Mouse (Mus musculus): ENCODE results near the gene Hpn. TPM values are rescaled to one million over a fixed set of nuclear protein-coding genes. Genes with fewer than 3 reads are reported as not detected.

Hpn gene
- 0.21 TPM in 1 of 2 replicates, not detected in the other for polyA plus RNA-seq (2015; fragmentation: Nextera tagmentation; extraction: Ambion mirVana)

DNA sequence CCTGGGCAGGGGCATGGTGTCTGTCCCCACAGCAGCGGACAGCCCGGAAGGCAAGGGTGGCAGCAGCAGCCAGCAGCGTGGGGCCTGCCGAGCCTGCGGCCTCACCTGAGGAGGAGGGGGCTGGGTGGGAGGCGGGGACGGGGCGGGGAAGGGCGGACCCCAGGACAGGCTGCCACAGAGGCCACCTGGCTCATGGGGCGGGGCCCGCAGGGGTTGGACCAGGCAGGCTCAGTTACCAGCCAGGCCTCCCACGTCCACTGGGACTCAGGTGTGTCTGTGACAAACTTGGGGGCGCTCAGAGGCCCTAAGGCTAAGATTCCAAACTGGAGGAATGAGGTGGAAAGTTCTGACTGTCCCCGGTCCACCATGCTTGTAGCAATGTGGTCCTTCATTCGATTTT is at the start of gene Hpn:
Hpn (minus strand) TSS at position 109 of the 400 bp plus-strand sequence.
- ATAC-seq, result no peak
- H3K9me3 ChIP-seq (replicated peaks; ENCODE audit: control insufficient read depth, low read length, poor library complexity, severe bottlenecking), result no peaks in the 10 kb centered on the region
- WGBS, result 20% methylated on average over 15 of the region's 15 CpGs
- no peak within 1 kb of the TSS for H3K4me2 ChIP-seq (ENCODE audit: low read length)
- no peaks in the 10 kb centered on the region for H3K36me3 ChIP-seq (ENCODE audit: control insufficient read depth, insufficient read depth, low read length)
- no peaks in the 10 kb centered on the region for H3K27me3 ChIP-seq (ENCODE audit: control insufficient read depth, insufficient read depth, low read depth, low read length)
- H3K4me1 ChIP-seq (ENCODE audit: control insufficient read depth, insufficient read depth, low read length), result no peaks in the 10 kb centered on the region
- H3K27ac ChIP-seq (ENCODE audit: low read length), result no peak within 1 kb of the TSS
- H3K4me3 ChIP-seq (ENCODE audit: low read depth, low read length), result no peak within 1 kb of the TSS
- H3K9ac ChIP-seq (ENCODE audit: low read depth, low read length), result no peak within 1 kb of the TSS

DNA sequence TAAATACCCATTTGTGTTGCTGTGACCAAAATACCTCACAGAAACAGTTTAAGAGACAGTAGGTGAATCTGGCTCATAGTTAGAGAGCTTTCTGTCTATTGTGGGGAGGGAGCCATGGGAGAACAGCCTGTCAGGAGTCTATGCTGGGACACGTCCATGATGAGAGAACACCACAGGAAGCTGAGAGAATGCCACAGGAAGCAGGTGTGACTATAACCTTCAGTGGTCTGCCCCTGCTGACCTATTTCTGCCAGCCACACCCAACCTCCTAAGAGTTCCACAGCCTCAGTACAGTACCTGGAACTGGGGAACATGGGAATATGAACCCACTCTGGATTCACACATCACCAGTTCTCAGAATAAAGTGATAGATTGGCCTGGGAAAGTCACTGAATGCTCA is 49.7 kb upstream of the Hpn start:
- H3K9ac ChIP-seq (ENCODE audit: low read depth, low read length), result no peak overlapping the region
- WGBS, result 72% methylated on average over 1 of the region's 1 CpGs
- H3K27me3 ChIP-seq (ENCODE audit: control insufficient read depth, insufficient read depth, low read depth, low read length), result no peaks in the 10 kb centered on the region
- H3K27ac ChIP-seq (ENCODE audit: low read length), result no peak overlapping the region
- no peaks in the 10 kb centered on the region for H3K36me3 ChIP-seq (ENCODE audit: control insufficient read depth, insufficient read depth, low read length)
- no peak for ATAC-seq
- no peaks in the 10 kb centered on the region for H3K9me3 ChIP-seq (replicated peaks; ENCODE audit: control insufficient read depth, low read length, poor library complexity, severe bottlenecking)
- no peak overlapping the region for H3K4me2 ChIP-seq (ENCODE audit: low read length)
- no peaks in the 10 kb centered on the region for H3K4me1 ChIP-seq (ENCODE audit: control insufficient read depth, insufficient read depth, low read length)
- no peak overlapping the region for H3K4me3 ChIP-seq (ENCODE audit: low read depth, low read length)

DNA sequence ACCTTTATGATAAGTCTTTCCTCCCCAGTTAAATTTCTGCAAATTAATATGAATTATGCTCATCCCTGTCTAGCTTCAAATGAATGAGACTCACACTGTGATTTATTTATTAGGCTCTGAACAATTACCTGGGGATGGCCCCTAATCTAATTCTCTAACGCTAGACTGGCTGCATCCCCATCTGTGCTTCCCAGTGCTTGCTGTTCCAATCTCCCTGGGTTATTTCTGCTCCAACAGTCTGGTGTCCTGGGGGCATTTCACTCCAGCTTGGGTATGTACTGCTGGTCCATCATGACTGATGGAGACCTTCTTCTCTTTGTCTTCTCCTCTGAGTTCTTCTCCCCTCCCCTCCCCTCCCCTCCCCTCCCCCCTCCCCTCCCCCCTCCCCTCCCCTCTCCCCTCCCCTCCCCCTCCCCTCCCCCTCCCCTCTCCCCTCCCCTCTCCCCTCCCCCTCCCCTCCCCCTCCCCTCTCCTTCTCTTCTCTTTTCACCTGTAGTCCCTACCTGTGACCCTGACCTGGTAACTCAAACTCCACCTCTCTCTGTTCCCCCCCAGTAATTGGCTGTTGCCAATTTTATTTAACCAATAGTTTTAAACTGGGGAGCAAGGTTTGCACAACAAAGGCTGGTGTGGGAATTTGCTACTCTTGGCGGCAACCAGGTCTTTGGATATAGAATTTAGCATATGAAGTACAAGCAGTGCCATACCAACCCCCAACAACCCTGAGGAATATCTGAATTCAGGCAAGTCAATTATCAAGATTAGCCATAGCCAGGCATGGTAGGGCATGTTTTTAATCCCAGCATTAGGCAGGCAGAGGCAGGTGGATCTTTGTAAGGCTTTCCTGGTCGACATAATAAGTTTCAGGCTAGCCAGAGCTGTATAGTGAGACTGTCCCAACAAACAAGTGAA is 48.8 kb upstream of the Hpn start:
- 54% methylated on average over 3 of the region's 3 CpGs for WGBS
- no peak for ATAC-seq
- Histone ChIP-seq H3K4me2 (ENCODE audit: low read length) (no peak overlapping the region), H3K9ac (ENCODE audit: low read depth, low read length) (no peak overlapping the region), H3K27ac (ENCODE audit: low read length) (no peak overlapping the region), H3K9me3 (replicated peaks; ENCODE audit: control insufficient read depth, low read length, poor library complexity, severe bottlenecking) (no peaks in the 10 kb centered on the region), H3K4me1 (ENCODE audit: control insufficient read depth, insufficient read depth, low read length) (no peaks in the 10 kb centered on the region), H3K27me3 (ENCODE audit: control insufficient read depth, insufficient read depth, low read depth, low read length) (no peaks in the 10 kb centered on the region), H3K4me3 (ENCODE audit: low read depth, low read length) (no peak overlapping the region), H3K36me3 (ENCODE audit: control insufficient read depth, insufficient read depth, low read length) (no peaks in the 10 kb centered on the region)

DNA sequence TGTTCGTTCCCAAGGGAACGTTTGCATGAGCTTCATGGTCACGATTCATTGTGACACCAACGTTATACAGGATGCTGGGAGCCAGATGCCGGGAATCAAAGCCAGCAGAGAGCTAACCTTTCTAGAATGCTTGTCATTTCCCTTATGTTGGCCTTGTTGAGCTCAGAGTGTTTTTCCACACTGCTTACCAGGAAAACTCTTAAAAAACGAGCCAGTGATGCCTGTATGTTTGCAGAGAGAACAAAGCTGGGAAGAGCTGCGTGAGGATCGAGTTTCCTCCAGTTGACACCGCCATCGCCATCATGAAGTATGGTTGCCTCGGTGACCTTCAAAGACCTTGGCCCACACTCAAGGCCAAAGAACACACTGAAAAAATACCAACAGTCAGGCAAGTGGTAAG is 47.2 kb upstream of the Hpn start:
- Histone ChIP-seq H3K9me3 (replicated peaks; ENCODE audit: control insufficient read depth, low read length, poor library complexity, severe bottlenecking) (no peaks in the 10 kb centered on the region), H3K4me2 (ENCODE audit: low read length) (no peak overlapping the region), H3K27ac (ENCODE audit: low read length) (no peak overlapping the region), H3K9ac (ENCODE audit: low read depth, low read length) (no peak overlapping the region), H3K4me1 (ENCODE audit: control insufficient read depth, insufficient read depth, low read length) (no peaks in the 10 kb centered on the region), H3K36me3 (ENCODE audit: control insufficient read depth, insufficient read depth, low read length) (no peaks in the 10 kb centered on the region), H3K27me3 (ENCODE audit: control insufficient read depth, insufficient read depth, low read depth, low read length) (no peaks in the 10 kb centered on the region), H3K4me3 (ENCODE audit: low read depth, low read length) (no peak overlapping the region)
- 70% methylated on average over 11 of the region's 11 CpGs for WGBS
- ATAC-seq, result no peak

DNA sequence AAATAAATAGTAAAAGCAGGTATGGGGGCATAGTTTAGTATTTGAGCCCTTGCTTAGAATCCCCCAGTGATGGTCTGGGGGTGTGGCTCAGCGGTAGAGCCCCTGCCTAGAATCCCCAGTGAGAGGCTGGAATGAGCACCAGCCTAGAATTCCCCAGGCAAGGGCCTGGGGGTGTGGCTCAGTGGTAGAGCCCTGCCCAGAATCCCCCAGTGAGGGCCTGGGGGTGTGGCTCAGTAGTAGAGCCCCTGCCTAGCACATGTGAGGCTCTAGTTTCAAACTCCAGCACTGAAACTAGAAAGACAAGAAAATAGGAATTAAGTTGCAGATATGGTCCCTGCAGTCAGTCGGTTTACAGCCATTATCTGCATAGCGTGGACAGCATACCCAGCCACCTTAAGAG is 46.7 kb upstream of the Hpn start:
- no peaks in the 10 kb centered on the region for H3K36me3 ChIP-seq (ENCODE audit: control insufficient read depth, insufficient read depth, low read length)
- H3K9ac ChIP-seq (ENCODE audit: low read depth, low read length), result no peak overlapping the region
- no peak overlapping the region for H3K4me3 ChIP-seq (ENCODE audit: low read depth, low read length)
- no peaks in the 10 kb centered on the region for H3K27me3 ChIP-seq (ENCODE audit: control insufficient read depth, insufficient read depth, low read depth, low read length)
- ATAC-seq, result no peak
- H3K4me2 ChIP-seq (ENCODE audit: low read length), result no peak overlapping the region
- 63% methylated on average over 3 of the region's 3 CpGs for WGBS
- H3K9me3 ChIP-seq (replicated peaks; ENCODE audit: control insufficient read depth, low read length, poor library complexity, severe bottlenecking), result no peaks in the 10 kb centered on the region
- no peaks in the 10 kb centered on the region for H3K4me1 ChIP-seq (ENCODE audit: control insufficient read depth, insufficient read depth, low read length)
- H3K27ac ChIP-seq (ENCODE audit: low read length), result no peak overlapping the region

DNA sequence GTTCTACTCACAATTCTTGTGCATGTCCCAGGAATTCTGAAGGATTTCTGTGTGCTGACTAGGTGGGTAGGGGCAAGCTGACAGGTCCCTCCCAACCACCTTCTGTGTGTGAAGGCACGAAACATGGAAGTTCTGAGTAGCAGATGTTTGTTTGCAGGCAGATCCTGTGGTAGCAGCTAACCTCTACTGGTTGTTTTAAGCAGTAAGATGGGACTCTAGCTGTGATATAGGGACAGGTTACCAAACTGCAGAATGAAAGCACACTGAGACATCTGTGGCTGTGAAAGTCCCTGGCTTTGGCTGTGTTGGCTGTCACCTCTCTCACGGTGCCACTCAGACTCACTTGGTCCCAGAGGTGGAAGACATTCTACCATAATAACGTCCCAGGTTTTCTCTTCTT is 46.2 kb upstream of the Hpn start:
- no peak for ATAC-seq
- Histone ChIP-seq H3K4me1 (ENCODE audit: control insufficient read depth, insufficient read depth, low read length) (no peaks in the 10 kb centered on the region), H3K27ac (ENCODE audit: low read length) (no peak overlapping the region), H3K4me3 (ENCODE audit: low read depth, low read length) (no peak overlapping the region), H3K9ac (ENCODE audit: low read depth, low read length) (no peak overlapping the region), H3K36me3 (ENCODE audit: control insufficient read depth, insufficient read depth, low read length) (no peaks in the 10 kb centered on the region), H3K4me2 (ENCODE audit: low read length) (no peak overlapping the region), H3K27me3 (ENCODE audit: control insufficient read depth, insufficient read depth, low read depth, low read length) (no peaks in the 10 kb centered on the region), H3K9me3 (replicated peaks; ENCODE audit: control insufficient read depth, low read length, poor library complexity, severe bottlenecking) (no peaks in the 10 kb centered on the region)
- WGBS, result 84% methylated on average over 3 of the region's 3 CpGs

DNA sequence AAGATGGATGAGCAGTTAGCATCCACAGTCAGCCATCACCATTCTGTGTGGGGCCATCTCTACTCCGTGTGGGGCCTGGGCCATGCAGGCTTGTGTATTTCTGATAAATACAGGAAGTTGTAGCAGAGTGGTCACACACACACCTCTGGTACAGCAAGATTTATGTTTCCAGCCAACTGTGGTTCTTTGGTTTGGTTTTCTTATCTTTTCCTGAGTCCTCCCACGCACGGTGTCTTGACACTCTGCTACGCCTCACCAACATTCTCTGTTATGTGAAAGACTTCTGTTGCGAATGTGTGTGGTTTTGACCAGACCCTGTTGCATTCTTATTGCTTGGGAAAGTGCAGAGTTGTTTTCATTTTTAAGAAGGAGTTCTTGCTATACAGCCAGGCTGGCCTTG is 45.7 kb upstream of the Hpn start:
- no peak for ATAC-seq
- Histone ChIP-seq H3K4me3 (ENCODE audit: low read depth, low read length) (no peak overlapping the region), H3K4me1 (ENCODE audit: control insufficient read depth, insufficient read depth, low read length) (no peaks in the 10 kb centered on the region), H3K27ac (ENCODE audit: low read length) (no peak overlapping the region), H3K4me2 (ENCODE audit: low read length) (no peak overlapping the region), H3K9ac (ENCODE audit: low read depth, low read length) (no peak overlapping the region), H3K27me3 (ENCODE audit: control insufficient read depth, insufficient read depth, low read depth, low read length) (no peaks in the 10 kb centered on the region), H3K9me3 (replicated peaks; ENCODE audit: control insufficient read depth, low read length, poor library complexity, severe bottlenecking) (no peaks in the 10 kb centered on the region), H3K36me3 (ENCODE audit: control insufficient read depth, insufficient read depth, low read length) (no peaks in the 10 kb centered on the region)
- 95% methylated on average over 5 of the region's 5 CpGs for WGBS

DNA sequence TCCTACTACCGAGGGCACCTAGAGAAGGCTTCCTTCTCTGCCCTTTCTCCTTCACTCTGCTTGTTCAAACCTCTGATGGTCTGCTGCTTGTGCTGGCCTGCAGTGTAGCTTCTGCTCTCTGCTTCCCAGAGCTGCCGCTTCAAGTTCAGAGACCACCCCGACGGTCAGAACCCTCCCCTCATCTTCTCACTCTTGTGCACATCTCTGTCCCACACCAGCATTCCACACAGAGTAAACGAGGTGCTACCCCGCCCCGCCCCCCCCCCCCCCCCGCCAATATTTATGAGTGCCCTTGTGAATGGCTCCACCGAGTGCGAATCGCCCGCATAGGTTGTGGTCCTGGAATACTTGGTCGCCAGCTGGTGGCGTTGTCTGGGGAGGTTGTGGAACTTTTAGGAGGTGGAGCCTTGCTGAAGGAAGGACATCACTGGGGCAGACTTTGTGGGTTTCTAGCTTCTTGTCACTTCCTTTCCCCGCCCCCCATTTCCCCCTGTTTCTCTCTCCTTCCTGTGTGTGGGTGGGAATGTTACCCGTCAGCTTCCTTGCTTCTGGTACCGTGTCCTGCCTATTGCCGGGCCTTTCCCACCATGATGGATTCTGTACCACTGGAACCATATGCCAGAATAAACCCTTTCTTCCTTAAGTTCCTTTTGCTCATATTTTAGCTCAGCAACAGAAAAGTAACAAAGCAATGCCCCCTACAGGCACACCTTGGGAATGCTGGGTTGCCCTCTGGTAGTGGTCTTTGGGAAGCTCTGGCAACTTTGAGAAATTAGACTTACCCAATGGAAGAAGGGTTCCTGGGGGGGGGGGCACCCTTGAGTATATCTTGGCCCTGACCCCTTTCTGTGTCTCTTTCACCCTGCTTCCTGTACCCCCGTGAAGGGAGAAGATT is 41.2 kb upstream of the Hpn start:
- Histone ChIP-seq H3K27ac (ENCODE audit: low read length) (no peak overlapping the region), H3K4me2 (ENCODE audit: low read length) (no peak overlapping the region), H3K4me3 (ENCODE audit: low read depth, low read length) (no peak overlapping the region), H3K27me3 (ENCODE audit: control insufficient read depth, insufficient read depth, low read depth, low read length) (no peaks in the 10 kb centered on the region), H3K36me3 (ENCODE audit: control insufficient read depth, insufficient read depth, low read length) (no peaks in the 10 kb centered on the region), H3K9ac (ENCODE audit: low read depth, low read length) (no peak overlapping the region), H3K9me3 (replicated peaks; ENCODE audit: control insufficient read depth, low read length, poor library complexity, severe bottlenecking) (no peaks in the 10 kb centered on the region), H3K4me1 (ENCODE audit: control insufficient read depth, insufficient read depth, low read length) (peaks cover 10% of the 10 kb centered on the region)
- 50% methylated on average over 19 of the region's 19 CpGs for WGBS
- no peak for ATAC-seq

Data from midbrain, embryonic 16.5 days (tissue).